Mouse (Mus musculus) olfactory bulb, adult 2 months (tissue): ENCODE measurements around the gene Meaf6.

Experiments used
- CTCF ChIP-seq: fragments of 200-500 bp; IDR thresholded peaks from 2 replicates; pipeline ENCODE4 v1.5.1; 2012; ENCODE audit warnings: low read depth, mild to moderate bottlenecking, low read length, moderate library complexity; ENCODE audit not compliant: insufficient read depth
- POLR2A ChIP-seq: fragments of 200-500 bp; IDR thresholded peaks from 2 replicates; pipeline ENCODE4 v1.6.1; 2012; ENCODE audit warnings: mild to moderate bottlenecking, low read depth, low read length, moderate library complexity; ENCODE audit not compliant: insufficient read depth

DNA sequence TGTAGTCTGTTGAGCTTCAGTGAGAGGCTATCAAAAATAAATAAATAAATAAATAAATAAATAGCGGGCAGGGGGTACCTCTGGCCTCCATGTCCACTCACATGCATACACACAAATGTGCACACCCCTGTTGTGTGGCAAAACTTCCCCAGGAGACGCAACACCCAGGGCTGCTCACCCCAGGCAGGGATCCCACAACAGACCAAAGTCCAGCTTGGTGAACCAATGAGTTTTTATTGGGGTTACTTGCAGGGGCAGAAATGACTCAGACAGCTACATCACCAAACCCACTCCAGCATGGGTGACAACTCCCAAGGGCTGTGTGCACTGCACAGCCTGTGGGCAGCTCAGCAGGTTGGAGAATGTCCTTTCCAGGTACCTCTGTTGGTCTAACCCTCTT lies 7.2 kb upstream of the Meaf6 start:
- no peak for TF ChIP-seq CTCF
- no peak for TF ChIP-seq POLR2A
